Mouse (Mus musculus) WW6 (cell line): Measurements from ENCODE around the gene Prpf4.
A peak's percentile ranks its signal among the peaks of the same experiment; 100 is the strongest.

Experiments
- DNase-seq: peaks from one replicate; pipeline ENCODE4 v3.0.0-alpha.2; 2013; ENCODE audit warnings: low read depth, low spot score

Prpf4 gene

GRCm38 (mm10) chr4:62408601-62409282 is at the start of gene Prpf4, which contains the start of gene Cdc26:
Gene Prpf4, plus strand, starts transcription at chr4:62408797.
Gene Cdc26, minus strand, starts transcription at chr4:62408642.
- DNase-seq = peak; percentile 94

DNA sequence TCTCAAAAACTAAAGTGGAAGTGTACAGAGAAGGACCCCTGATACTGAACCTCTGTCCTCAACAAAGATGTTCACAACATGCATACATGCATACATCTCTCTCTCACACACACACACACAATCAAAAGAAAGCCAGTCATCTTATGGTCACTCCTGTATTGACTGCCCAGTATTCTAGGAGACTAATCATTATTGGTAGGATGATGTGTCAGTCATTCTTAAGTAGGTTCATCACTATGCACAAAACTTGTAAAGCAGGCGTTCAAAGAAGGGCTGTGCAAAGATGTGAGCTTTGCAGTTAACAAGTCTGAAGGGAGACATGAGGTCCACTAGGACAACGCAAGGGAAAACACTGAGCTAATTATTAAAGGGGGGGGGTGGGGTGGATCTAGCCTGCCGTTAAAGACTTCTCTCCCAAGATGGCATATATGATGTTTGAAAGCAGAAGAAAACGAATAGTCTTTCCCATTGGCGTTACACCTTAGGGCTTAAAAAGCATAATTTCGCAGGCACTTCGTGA is 49.3 kb upstream of the Prpf4 start:
- DNase-seq = no peak

DNA sequence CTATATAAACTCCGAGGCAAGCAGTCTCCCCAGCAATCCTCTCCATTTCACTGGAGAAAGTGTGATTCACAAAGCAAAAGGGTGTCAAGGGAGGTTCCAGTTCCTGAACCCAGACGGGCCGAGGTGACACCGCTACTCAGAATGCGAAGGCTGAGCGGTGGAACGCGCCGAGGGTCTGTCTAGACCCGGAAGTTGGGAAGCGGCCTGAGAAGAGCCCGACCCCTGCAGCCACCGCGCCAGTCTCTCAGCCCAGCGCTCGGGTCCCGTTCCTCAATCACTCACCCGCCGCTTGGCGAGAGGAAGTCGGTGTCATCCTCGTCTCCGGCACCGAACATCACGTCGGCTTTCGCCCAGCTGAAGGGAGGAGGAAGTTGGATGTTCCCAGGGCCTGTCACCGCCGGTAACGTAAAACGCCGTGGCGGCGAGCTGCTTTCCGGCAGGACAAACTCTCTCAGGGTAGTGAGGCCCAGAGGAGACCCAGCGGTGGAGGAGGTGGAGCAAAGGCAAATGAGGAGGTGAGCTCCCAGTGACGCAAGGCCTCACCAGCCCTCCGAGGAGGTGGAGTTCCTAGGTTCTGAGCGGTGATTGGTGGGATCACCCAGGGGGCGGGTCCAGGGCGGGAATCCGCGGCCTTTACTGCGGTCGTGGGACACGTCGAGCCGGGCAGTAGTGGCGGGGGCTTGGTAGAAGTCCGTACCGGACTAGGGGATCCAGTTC is 48.4 kb upstream of the Prpf4 start, which contains the start of the genes Fkbp15 and Slc31a1:
TSS of gene Fkbp15 (minus strand) at position 461 of the 717 bp plus-strand sequence.
TSS of gene Slc31a1 (plus strand) at position 640 of the 717 bp plus-strand sequence.
- peak; percentile 97 for DNase-seq

GRCm38 (mm10) chr4:62360805-62361455 is 47.7 kb upstream of the Prpf4 start:
- DNase-seq = no peak

DNA sequence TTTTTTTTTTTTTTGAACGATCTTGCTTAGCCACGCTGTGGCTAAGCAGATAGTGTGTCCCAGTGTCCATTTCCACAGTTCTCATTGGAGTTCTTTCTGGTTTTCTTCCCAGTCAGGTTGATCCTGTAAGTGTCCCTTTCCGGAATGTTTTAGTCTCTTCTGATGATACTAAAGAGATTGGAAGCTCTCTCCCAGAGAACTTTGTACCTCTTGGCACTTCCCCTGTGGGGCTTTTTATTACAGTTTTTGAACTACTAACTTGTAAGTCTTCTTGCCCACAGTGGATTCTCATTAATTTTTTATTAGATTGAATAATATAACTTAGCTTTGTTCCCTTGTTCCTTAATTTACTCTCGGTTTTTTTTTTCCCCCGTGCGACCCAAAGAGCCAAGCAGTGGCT is 47.0 kb upstream of the Prpf4 start:
- DNase-seq = no peak

DNA sequence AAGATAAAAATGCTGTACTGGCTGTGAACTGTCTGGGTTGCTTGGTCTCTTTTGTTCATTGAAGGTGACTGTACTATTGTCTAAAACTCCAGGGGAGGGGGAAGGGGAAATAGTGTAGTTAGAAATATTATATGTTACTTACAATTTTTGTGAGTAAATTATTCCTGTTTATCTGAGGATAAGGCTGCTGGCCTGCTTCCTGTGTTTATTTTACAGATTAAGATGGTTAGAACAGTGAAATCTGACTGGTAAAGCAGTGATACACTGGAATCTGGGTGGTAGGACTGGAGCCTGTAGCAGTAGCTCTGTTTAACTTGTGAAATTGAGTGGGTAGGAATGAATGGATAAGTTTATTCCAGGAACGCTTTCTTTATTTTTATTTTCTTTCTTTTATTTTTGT is 46.6 kb upstream of the Prpf4 start:
- DNase-seq = no peak

GRCm38 (mm10) chr4:62362437-62362836 is 46.2 kb upstream of the Prpf4 start:
- no peak for DNase-seq

DNA sequence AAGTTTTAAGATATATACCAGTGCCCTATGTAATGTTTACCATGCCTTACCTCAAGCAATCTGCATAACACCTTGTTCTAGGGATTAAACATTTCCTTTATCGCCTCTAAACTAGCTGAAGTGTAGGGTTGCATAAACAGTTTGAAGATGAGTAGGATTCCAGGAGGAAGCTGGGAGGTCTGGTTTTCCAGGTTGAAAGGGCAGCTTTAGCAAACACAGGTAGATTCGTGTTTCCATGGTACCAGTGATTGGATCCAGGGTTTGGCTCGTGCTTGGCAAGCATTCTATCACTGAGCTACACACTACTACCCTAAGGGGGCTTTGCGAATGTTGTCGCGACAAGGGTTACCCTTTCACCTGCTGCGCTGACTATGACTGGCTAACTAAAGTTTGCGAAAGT is 44.3 kb upstream of the Prpf4 start:
- no peak for DNase-seq

DNA sequence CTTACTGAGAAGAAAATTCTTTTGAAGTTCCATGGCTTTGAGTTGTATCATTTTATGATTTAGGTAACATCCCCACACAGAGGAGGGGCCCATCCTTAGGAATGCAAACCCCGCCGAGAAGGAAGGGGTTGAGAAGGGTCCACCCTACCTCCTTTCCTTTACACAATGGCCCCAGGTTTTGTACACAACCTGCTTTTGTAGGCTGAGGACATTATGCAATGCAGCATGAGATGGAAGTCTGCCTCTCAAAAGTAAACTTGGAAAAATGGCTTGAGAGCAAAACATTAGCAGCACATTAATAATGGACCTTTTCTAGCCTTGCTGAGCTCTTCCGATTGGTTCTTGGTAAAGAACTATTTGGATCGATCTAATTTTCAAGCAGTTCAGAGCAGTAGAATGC is 42.3 kb upstream of the Prpf4 start:
- DNase-seq = no peak

GRCm38 (mm10) chr4:62367586-62367985 is 41.0 kb upstream of the Prpf4 start:
- DNase-seq = no peak

DNA sequence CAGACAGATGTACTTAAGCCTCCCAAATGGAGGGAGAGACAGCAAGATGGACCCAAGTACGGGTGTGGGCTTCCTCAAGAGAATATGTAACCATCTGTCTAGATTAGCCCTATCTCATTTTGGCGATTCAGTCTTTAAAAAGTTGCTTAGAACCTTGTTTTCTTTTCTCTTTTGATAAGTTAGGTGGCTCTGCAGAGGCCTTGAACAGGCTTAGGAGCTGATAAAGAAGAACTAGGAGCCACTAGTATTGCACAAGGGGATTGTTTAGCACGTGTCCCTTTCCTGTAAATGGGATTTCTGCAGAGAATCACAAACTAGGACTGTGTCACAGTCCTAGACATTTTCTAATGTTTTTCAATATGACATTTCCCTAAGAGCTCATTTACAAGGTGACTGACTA is 39.5 kb upstream of the Prpf4 start:
- DNase-seq = no peak

DNA sequence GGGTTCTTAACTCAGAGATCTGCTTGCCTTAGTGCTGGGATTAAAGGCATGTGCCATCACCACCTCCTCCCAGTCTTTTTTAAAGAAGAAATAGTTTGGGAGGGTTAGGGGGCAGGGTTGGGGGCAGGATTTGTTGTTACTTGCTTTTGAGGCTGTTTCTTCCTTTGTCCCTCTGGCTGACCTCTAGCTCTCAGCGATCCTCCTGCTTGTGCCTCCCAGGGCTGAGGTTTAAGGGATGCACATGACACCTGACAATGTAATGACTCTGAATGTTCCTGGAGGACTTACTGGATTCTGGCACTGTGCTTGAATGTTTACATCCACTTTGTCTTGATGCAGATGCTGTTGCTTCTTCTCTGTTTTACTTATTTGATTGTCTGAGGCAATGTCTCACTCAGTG is 36.2 kb upstream of the Prpf4 start:
- DNase-seq = no peak

- no peak for DNase-seq
These were observed 35.6 kb upstream of the Prpf4 start for GRCm38 (mm10) chr4:62372818-62373520.

- DNase-seq = no peak
These were observed 34.9 kb upstream of the Prpf4 start for GRCm38 (mm10) chr4:62373668-62374067.

DNA sequence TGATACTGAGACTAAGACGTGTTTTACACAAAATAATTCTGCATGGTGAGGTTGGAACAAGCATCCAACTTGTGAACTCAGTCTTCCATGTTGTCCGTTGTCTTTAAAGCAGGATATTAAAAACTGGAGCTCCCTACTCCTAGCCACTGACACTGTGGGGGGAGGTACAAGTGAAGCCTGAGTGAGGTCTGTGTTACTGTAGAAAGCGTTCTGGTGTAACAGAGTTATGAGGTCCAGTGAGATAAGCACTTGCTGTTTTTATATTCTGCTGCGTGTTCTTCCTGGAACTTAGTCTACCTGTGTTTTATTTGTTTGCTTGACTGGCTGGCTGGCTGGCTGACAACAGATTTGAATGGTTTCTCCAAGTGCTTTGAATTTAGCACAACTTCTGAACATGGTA is 34.3 kb upstream of the Prpf4 start:
- no peak for DNase-seq

GRCm38 (mm10) chr4:62376123-62376522 is 32.5 kb upstream of the Prpf4 start:
- no peak for DNase-seq

DNA sequence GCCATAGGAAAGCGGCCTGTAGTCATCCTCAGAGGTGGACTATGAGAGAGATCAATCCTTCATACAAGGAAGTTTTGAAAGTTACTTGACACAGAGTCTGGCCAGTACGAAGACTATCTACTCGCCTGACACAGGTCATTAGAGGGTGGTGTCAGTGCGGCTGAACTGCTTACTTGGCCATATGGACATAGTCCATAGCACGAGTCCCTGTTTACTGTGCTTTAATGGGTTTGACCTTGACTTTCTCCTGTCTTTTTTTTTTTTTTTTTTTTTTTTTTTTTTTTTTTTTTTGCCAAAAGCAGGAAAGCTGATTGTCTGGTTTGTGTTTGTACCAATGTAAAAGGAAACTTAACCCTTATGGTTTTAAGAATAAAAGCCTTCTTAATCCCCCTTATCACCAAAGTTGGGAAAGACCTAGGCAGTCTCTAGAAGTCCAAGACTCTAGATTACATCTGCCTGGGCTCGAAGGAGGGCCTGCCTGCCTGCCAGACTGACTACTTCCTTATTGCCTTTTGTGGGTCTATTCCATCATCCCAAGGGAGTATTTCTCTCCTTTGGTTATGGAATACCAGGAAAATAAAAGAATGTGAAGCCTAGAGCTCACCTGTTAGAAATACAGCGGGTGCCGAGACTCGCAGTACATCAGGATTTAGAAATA is 28.7 kb upstream of the Prpf4 start:
- DNase-seq = no peak

DNA sequence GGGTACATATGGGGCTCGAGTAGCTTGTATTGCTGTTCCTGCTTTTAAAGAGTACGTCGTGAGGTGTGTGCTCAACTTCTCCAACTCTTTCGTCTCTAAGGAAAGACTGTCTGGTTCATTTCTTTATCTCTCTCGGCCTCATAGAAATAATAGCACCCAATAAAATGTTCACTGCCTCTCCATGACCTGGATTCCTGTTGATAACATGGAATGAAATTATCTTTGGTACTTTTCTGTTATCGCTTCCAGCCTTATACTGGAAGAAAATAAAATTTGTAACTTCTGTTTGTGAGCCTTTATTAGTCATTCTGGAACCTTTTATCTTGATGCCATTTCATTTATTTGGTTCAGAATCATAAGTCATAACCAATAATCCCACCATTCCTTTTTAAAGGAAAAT is 25.4 kb upstream of the Prpf4 start:
- no peak for DNase-seq

- DNase-seq = no peak
These were observed 24.8 kb upstream of the Prpf4 start for GRCm38 (mm10) chr4:62383752-62384151.

GRCm38 (mm10) chr4:62384159-62384558 is 24.4 kb upstream of the Prpf4 start:
- no peak for DNase-seq

- no peak for DNase-seq
These were observed 23.2 kb upstream of the Prpf4 start for GRCm38 (mm10) chr4:62385439-62385838.
